Mouse (Mus musculus): ENCODE results near the gene Igflr1. TPM values are rescaled to one million over a fixed set of nuclear protein-coding genes. Genes with fewer than 3 reads are reported as not detected.

The Igflr1 gene
- polyA plus RNA-seq, 1 experiment from 2014 or later, result 3.7 TPM

DNA sequence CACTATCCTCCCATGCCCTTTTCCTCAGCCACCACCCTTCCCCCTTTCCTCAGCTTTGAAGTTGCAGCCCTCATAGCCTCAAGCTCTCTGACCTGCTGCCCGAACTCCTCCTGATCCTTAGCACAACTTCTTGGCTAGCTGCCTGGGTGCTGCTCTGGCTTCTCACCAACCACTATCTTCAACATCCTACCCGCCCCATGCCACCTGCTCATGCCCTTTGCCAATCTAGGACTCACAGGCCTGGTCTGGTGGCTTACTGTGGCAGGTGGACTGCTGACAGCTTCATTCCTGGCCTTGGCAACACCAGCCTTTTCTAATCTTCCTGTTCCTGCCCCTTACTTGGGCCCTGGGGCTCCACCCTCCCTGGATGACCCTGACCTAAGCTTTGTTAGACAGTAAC lies 7.7 kb downstream of the Igflr1 start:
- no peak for ATAC-seq (ENCODE audit: low FRiP score, low TSS enrichment)
- Histone ChIP-seq H3K4me3 (ENCODE audit: low read length) (no peak overlapping the region), H3K9ac (ENCODE audit: low read depth, low read length) (no peak overlapping the region), H3K36me3 (ENCODE audit: control insufficient read depth, insufficient read depth, low read length) (peaks cover 100% of the 10 kb centered on the region), H3K4me2 (replicated peaks; ENCODE audit: low read depth, low read length) (no peak overlapping the region), H3K27ac (ENCODE audit: low read depth, low read length) (no peak overlapping the region), H3K4me1 (ENCODE audit: control insufficient read depth, insufficient read depth, low read length) (no peaks in the 10 kb centered on the region), H3K9me3 (ENCODE audit: control insufficient read depth, low read length) (no peaks in the 10 kb centered on the region), H3K27me3 (ENCODE audit: control insufficient read depth, insufficient read depth, low read length) (no peaks in the 10 kb centered on the region)
- 81% methylated on average over 2 of the region's 2 CpGs for WGBS

DNA sequence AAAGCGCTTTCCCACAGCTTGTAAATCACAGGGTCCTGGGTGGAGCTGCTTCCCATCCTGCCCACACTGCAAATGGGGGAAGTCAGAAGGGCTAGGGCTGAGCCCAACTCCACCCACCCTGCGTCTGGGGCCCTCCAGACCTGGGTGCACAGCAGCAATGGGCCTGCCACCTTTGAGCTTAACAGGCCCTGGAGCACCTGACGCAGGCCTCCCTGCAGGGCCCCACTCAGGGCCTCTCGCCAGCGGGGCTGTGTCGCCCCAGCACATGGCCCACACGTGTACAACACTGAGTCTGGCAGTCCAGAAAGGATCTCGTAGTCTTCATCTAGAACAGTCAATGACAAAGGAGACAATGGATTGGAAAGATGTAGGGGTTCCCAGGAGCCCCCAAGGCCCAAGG lies 14.7 kb downstream of the Igflr1 start:
- Histone ChIP-seq H3K4me2 (replicated peaks; ENCODE audit: low read depth, low read length) (no peak overlapping the region), H3K36me3 (ENCODE audit: control insufficient read depth, insufficient read depth, low read length) (peaks cover 98% of the 10 kb centered on the region), H3K27me3 (ENCODE audit: control insufficient read depth, insufficient read depth, low read length) (no peaks in the 10 kb centered on the region), H3K4me1 (ENCODE audit: control insufficient read depth, insufficient read depth, low read length) (no peaks in the 10 kb centered on the region), H3K9ac (ENCODE audit: low read depth, low read length) (no peak overlapping the region), H3K27ac (ENCODE audit: low read depth, low read length) (no peak overlapping the region), H3K4me3 (ENCODE audit: low read length) (no peak overlapping the region), H3K9me3 (ENCODE audit: control insufficient read depth, low read length) (no peaks in the 10 kb centered on the region)
- no peak for ATAC-seq (ENCODE audit: low FRiP score, low TSS enrichment)
- WGBS, result 97% methylated on average over 8 of the region's 8 CpGs

DNA sequence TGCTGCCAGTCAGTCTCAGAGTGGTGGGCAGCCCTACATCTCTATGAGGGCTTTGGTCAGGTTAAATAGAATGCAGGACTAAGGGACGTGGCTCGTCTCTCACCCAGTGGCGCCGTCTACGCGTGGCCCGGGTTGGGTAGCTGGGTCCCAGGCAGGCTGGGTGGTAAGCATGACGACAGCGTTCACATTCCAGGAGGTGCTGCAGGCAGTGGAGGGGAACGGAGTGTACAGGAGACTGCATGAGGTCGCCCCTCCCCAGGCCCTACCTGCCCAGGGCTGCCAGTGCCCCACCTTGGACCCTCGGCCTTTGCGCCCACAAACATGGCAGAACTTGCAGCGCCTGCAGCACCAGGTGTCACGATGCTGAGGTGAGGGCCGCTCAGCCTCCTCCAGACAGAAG lies 16.3 kb downstream of the Igflr1 start:
- 92% methylated on average over 16 of the region's 16 CpGs for WGBS

DNA sequence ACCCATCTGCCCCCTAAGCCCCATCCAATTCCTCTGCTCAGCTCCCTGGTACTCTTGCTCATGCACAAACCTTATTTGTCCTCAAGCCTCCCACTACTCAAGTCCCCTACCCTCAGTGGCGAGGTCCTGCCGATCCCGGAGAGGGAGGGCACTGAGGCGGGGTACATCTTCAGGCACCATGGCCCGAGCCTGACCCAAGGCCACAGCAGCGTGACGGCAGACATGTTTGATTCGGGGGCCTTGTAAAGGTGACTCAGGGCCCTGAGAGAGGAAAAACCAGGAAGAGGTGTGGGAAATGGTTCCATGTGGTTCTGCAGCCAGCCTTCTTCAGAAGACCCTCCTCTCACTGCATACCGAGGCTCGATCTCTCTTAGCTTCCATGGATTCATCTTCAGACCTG lies 19.1 kb downstream of the Igflr1 start:
- Histone ChIP-seq H3K36me3 (ENCODE audit: control insufficient read depth, insufficient read depth, low read length) (peaks cover 75% of the 10 kb centered on the region), H3K4me3 (ENCODE audit: low read length) (no peak overlapping the region), H3K27me3 (ENCODE audit: control insufficient read depth, insufficient read depth, low read length) (no peaks in the 10 kb centered on the region), H3K9me3 (ENCODE audit: control insufficient read depth, low read length) (no peaks in the 10 kb centered on the region), H3K4me1 (ENCODE audit: control insufficient read depth, insufficient read depth, low read length) (peaks cover 8% of the 10 kb centered on the region), H3K9ac (ENCODE audit: low read depth, low read length) (no peak overlapping the region), H3K27ac (ENCODE audit: low read depth, low read length) (no peak overlapping the region), H3K4me2 (replicated peaks; ENCODE audit: low read depth, low read length) (no peak overlapping the region)
- ATAC-seq (ENCODE audit: low FRiP score, low TSS enrichment), result no peak
- WGBS, result 93% methylated on average over 10 of the region's 10 CpGs

More for the DNA sequence above, 16.3 kb downstream of the Igflr1 start:
- Histone ChIP-seq H3K4me1 (ENCODE audit: control insufficient read depth, insufficient read depth, low read length) (no peaks in the 10 kb centered on the region), H3K27ac (ENCODE audit: low read depth, low read length) (no peak overlapping the region), H3K4me2 (replicated peaks; ENCODE audit: low read depth, low read length) (no peak overlapping the region), H3K9me3 (ENCODE audit: control insufficient read depth, low read length) (no peaks in the 10 kb centered on the region), H3K27me3 (ENCODE audit: control insufficient read depth, insufficient read depth, low read length) (no peaks in the 10 kb centered on the region), H3K4me3 (ENCODE audit: low read length) (no peak overlapping the region), H3K36me3 (ENCODE audit: control insufficient read depth, insufficient read depth, low read length) (peaks cover 98% of the 10 kb centered on the region), H3K9ac (ENCODE audit: low read depth, low read length) (no peak overlapping the region)
- no peak for ATAC-seq (ENCODE audit: low FRiP score, low TSS enrichment)

DNA sequence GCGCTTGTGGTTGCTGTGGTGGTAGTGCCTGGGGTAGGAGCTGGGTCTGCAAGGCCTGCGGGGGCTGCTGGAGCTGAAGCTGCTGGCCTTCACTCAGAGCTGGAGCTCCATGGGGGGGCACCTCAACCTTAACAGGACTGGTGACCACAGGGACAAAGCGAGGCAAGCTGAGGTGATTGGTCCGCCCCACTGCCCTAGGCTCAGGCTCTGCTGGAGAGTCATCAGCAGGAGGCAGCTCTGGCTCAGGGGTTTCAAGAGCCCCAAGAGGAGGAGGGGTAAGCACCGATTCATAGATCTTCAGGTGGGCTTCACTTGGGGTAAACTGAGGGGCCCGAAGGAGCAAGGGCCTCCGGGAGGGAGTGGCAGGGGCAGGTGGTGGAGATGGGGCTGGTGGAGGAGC lies 19.9 kb downstream of the Igflr1 start:
- Histone ChIP-seq H3K4me1 (ENCODE audit: control insufficient read depth, insufficient read depth, low read length) (peaks cover 11% of the 10 kb centered on the region), H3K36me3 (ENCODE audit: control insufficient read depth, insufficient read depth, low read length) (peaks cover 66% of the 10 kb centered on the region), H3K9ac (ENCODE audit: low read depth, low read length) (no peak overlapping the region), H3K27ac (ENCODE audit: low read depth, low read length) (no peak overlapping the region), H3K27me3 (ENCODE audit: control insufficient read depth, insufficient read depth, low read length) (no peaks in the 10 kb centered on the region), H3K4me3 (ENCODE audit: low read length) (no peak overlapping the region), H3K9me3 (ENCODE audit: control insufficient read depth, low read length) (no peaks in the 10 kb centered on the region), H3K4me2 (replicated peaks; ENCODE audit: low read depth, low read length) (no peak overlapping the region)
- WGBS, result 97% methylated on average over 7 of the region's 7 CpGs
- ATAC-seq (ENCODE audit: low FRiP score, low TSS enrichment), result no peak

DNA sequence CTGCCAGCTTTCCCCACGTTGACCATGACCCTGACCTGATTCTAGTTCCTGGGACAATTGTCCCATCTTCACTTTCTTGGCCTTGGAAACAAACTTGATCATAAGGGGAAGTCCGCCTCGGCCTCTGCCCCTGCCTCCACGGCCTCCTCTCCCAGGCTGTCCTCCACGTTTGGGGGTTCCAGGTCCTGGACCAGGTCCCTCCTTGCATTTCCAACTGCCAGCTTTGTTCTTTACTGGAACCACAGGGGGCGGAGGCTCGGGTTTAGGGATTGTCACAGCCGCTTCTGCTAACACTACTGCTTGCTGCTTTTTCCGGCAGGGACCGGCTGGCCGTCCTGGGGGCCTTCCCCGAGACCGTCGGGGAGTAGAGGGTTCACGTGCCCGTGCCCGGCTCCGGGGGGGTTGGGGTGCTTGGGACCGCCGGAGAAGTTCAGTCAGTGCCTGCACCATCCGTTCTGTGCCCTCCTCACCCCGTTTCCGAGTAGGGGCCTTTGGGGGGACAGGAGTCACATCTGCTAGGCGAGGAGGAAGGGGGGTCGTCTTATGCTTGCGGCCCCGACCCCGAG lies 21.3 kb downstream of the Igflr1 start:
- Histone ChIP-seq H3K9ac (ENCODE audit: low read depth, low read length) (no peak overlapping the region), H3K27ac (ENCODE audit: low read depth, low read length) (no peak overlapping the region), H3K27me3 (ENCODE audit: control insufficient read depth, insufficient read depth, low read length) (no peaks in the 10 kb centered on the region), H3K4me1 (ENCODE audit: control insufficient read depth, insufficient read depth, low read length) (peaks cover 11% of the 10 kb centered on the region), H3K9me3 (ENCODE audit: control insufficient read depth, low read length) (no peaks in the 10 kb centered on the region), H3K36me3 (ENCODE audit: control insufficient read depth, insufficient read depth, low read length) (peaks cover 54% of the 10 kb centered on the region), H3K4me2 (replicated peaks; ENCODE audit: low read depth, low read length) (no peak overlapping the region), H3K4me3 (ENCODE audit: low read length) (peak overlapping the region; percentile 96)
- WGBS, result 89% methylated on average over 26 of the region's 28 CpGs
- no peak for ATAC-seq (ENCODE audit: low FRiP score, low TSS enrichment)

DNA sequence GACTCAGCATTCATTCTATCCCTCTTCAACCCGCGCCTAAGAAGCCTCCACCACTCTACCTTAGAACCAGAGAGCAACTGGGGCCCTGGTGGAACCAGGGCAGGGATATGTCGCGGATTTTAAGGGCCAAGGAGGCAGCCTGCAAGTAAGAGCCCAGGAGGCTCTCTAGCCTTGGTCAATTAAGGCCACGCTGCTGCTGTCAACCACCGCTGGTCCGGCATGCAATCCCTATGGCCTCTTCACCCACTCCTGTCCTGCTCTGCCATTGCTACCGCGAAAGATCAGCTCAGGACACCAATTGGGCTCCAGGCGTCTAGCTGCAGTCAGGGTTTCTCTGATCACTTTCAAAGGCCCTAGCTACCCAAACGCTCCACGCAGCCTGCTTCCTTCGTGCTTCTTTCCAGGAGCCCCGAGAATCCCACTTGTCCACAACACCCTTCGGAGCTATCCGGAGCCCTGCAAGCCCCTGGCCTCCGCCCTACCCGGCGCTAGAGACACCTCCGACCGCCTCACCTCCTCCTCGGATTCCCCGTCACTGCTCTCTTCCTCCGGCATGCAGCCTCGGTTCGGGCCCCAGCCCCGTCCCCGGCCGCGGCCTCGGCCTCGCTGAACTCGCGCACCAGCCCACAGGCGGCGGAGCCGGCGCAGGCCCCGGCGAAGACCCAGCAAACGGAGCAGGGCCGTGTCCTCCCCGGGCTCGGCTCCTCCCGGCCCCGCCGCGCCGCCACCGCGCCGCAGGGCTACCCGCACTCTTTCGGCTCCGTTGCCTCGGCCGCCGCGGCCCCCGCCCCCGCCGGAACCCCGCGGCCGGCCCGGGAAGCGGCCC lies 22.8 kb downstream of the Igflr1 start:
- H3K36me3 ChIP-seq (ENCODE audit: control insufficient read depth, insufficient read depth, low read length), result peaks cover 39% of the 10 kb centered on the region
- H3K4me3 ChIP-seq (ENCODE audit: low read length), result peak overlapping the region; percentile 96
- peak; percentile 38 for ATAC-seq (ENCODE audit: low FRiP score, low TSS enrichment)
- H3K27ac ChIP-seq (ENCODE audit: low read depth, low read length), result peak overlapping the region; percentile 89
- H3K27me3 ChIP-seq (ENCODE audit: control insufficient read depth, insufficient read depth, low read length), result no peaks in the 10 kb centered on the region
- peak overlapping the region; percentile 74 for H3K4me2 ChIP-seq (replicated peaks; ENCODE audit: low read depth, low read length)
- no peaks in the 10 kb centered on the region for H3K9me3 ChIP-seq (ENCODE audit: control insufficient read depth, low read length)
- peak overlapping the region; percentile 95 for H3K9ac ChIP-seq (ENCODE audit: low read depth, low read length)
- WGBS, result under 1% methylated on average over 66 of the region's 67 CpGs
- peaks cover 11% of the 10 kb centered on the region for H3K4me1 ChIP-seq (ENCODE audit: control insufficient read depth, insufficient read depth, low read length)

DNA sequence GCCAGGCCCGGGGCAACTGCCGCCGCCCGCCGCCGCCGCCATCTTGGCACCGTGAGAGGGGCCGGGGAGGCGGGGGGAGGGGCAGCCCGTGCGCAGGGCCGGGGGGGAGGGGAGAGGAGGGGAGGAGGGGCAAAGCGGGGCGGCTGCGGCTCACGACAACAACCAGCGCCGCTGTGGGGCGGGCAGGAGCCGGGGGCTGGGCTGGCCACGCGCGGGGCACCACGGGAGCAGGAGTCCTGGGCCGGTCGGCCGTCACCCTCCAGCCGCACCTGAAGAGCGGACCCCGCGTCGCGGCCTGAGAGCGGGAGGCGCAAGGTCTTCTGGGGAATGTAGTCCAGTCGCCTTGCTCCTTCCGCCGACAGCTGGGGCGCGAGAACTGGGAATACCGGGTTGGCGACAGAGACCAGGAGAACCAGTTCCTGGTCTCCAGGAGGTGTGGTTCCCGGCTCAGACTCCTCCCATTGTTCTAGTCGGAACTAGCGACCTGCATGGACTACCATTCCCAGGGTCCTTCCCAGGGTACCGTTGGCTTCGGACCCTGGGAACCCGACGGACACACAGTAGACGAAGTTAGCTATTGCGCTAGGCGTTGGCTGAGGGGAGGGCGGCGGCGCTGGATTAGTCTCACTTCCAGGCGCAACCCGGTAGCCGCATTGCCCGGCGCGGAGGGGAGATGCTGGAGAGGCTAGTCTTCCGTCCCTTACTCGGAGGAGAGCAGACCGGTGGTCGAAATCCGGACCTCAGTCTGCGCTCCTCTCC lies 23.6 kb downstream of the Igflr1 start, which contains the start of gene Kmt2b:
Gene Kmt2b, minus strand, starts transcription at position 51 of the 759 bp plus-strand sequence.
- ATAC-seq (ENCODE audit: low FRiP score, low TSS enrichment), result peak; percentile 97
- Histone ChIP-seq H3K27me3 (ENCODE audit: control insufficient read depth, insufficient read depth, low read length) (no peaks in the 10 kb centered on the region), H3K4me3 (ENCODE audit: low read length) (peak within 1 kb of the TSS; percentile 96), H3K4me1 (ENCODE audit: control insufficient read depth, insufficient read depth, low read length) (peaks cover 11% of the 10 kb centered on the region), H3K9ac (ENCODE audit: low read depth, low read length) (peak within 1 kb of the TSS; percentile 95), H3K4me2 (replicated peaks; ENCODE audit: low read depth, low read length) (peak within 1 kb of the TSS; percentile 74), H3K27ac (ENCODE audit: low read depth, low read length) (peak within 1 kb of the TSS; percentile 89), H3K36me3 (ENCODE audit: control insufficient read depth, insufficient read depth, low read length) (peaks cover 31% of the 10 kb centered on the region), H3K9me3 (ENCODE audit: control insufficient read depth, low read length) (no peaks in the 10 kb centered on the region)
- WGBS, result under 1% methylated on average over 54 of the region's 68 CpGs
